Mouse (Mus musculus): ENCODE data around the gene F11r.
"Not testable (repeated sequence)": the region's sequence is repeated elsewhere in the genome, so short reads cannot be mapped to it uniquely, and the experiment has no call there.

Gene F11r

GRCm38 (mm10) chr1:171471941-171472340, 34.6 kb downstream of the F11r start:
- not testable (repeated sequence) for DNase-seq

GRCm38 (mm10) chr1:171473506-171473905, 36.2 kb downstream of the F11r start:
- no peak for DNase-seq

GRCm38 (mm10) chr1:171473920-171474640, 36.7 kb downstream of the F11r start:
- no peak for DNase-seq

GRCm38 (mm10) chr1:171477123-171477522, 39.8 kb downstream of the F11r start:
- DNase-seq, result no peak

- peak; percentile 57 for DNase-seq
Observed at GRCm38 (mm10) chr1:171477758-171478545, 40.6 kb downstream of the F11r start.

- DNase-seq, result peak; percentile 82
Observed at GRCm38 (mm10) chr1:171478968-171479367, 41.6 kb downstream of the F11r start.

GRCm38 (mm10) chr1:171494241-171494640, 56.9 kb downstream of the F11r start:
- DNase-seq, result no peak

GRCm38 (mm10) chr1:171495371-171495770, 58.0 kb downstream of the F11r start:
- DNase-seq, result no peak

GRCm38 (mm10) chr1:171499856-171500255, 62.5 kb downstream of the F11r start:
- DNase-seq, result no peak

GRCm38 (mm10) chr1:171501016-171501610, 63.8 kb downstream of the F11r start:
- no peak for DNase-seq

- DNase-seq, result peak; percentile 29
Observed at GRCm38 (mm10) chr1:171501636-171502080, 64.3 kb downstream of the F11r start.

GRCm38 (mm10) chr1:171502388-171503249, 65.3 kb downstream of the F11r start:
- DNase-seq, result peak; percentile 54

GRCm38 (mm10) chr1:171503250-171503591, 65.9 kb downstream of the F11r start, which contains the start of gene Alyref2:
TSS of gene Alyref2 (plus strand) at chr1:171503478.
- DNase-seq, result peak; percentile 93

GRCm38 (mm10) chr1:171503592-171504291, 66.4 kb downstream of the F11r start:
- peak; percentile 72 for DNase-seq

- DNase-seq, result no peak
Observed at GRCm38 (mm10) chr1:171504586-171504985, 67.3 kb downstream of the F11r start.

- DNase-seq, result no peak
Observed at GRCm38 (mm10) chr1:171513234-171513633, 75.9 kb downstream of the F11r start.

GRCm38 (mm10) chr1:171513760-171514159, 76.4 kb downstream of the F11r start:
- no peak for DNase-seq

Measured in lung, postnatal 14 days (tissue).